Mouse (Mus musculus) neural tube, embryonic 10.5 days (tissue): ENCODE measurements at regions not wholly inside any gene's neighbourhood (a gene's known extent, or its start where the extent isn't known, plus 50 kb on each side); places are given as distances from the start of the nearest gene placed in this dataset.

Source experiments
- DNase-seq: peaks from one replicate; pipeline ENCODE4 v3.0.0-alpha.2; 2017; ENCODE audit warnings: low spot score; ENCODE audit errors: extremely low spot score

DNA sequence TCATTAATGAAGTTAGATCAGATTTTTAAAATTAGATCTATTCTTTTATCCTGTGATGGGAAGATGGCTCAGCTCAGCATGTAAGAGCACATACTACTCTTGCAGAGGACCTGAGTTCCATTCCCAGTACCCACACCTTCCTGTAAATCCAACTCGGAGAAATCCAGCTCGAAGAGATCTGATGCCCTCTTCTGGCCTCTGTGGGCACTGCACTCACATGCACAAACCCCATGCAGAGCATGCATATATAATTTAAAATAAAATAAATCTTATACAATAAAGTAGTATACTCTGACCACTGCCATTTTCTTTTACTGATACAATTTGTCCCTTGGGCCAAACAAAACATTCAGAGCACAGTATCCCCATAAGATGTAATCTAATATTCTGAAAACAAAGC, 245.2 kb downstream of the Prdm2 start:
- DNase-seq, result no peak

DNA sequence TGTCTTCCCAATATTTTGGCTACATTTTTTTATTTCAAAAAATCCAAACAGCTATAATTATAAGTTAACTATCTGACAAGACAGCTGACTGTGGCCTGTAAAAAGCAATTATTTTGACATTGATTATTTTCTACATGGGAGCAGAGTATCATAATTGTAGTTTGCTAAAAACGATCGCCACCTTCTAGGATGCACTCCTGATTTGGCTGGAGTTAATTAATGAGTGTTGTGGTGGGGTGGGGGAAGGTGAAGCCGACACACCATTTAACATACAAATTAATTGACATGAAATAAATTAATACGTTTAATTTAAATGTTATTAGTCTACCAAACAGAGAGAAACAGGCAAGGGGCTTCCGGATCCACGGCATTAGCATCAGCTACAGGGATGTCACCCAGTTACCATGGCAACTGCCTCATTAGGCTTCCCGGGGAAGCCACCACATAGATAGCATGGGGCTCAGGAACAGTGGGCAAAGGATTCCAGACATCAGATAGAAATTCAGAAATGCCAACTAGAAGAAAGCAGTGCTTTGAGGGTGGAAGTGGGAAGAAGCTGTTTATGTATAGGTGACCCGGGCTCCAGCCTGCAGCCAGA, 255.9 kb downstream of the Prdm2 start:
- no peak for DNase-seq

- DNase-seq, result no peak
Measured at GRCm38 (mm10) chr4:142956376-142956775, 256.4 kb downstream of the Prdm2 start.

DNA sequence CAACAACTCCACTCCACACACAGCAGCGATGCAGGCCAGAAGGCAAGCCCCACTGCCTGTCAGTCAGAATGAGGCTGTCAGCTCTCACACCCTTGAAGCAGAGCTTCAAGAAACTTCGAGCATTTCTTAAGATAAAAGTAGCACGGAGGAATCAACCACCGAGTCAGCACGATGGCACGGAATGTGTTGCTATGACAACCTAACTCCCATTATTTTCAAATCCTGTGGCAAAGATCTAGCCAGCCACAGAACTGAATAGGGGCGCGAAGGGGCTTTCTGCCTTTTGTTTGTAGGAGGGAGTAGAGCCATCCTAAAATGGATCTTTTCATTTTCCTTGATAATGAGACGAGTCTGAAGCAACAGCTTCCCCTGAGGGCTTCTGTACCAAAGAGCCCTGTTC, 259.1 kb downstream of the Prdm2 start:
- no peak for DNase-seq

DNA sequence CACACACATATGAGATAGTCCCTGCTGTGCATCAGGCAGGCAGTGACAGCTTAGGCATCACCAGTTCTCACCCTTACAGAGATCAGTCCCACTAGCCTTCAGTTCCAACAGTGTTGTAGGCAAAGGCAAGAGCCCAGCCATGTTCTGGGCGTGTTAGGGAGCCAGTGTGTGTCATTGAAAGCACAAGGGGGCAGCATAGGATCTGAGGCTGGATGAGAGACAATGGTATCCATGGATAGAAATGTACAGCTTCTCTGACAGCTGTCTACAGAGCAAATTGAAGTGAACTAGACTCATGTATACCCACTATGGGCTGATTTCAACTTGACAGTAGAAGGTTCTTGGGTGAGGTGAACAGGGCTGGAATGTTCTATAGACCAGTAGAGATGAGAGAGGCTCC, 259.9 kb downstream of the Prdm2 start:
- no peak for DNase-seq

DNA sequence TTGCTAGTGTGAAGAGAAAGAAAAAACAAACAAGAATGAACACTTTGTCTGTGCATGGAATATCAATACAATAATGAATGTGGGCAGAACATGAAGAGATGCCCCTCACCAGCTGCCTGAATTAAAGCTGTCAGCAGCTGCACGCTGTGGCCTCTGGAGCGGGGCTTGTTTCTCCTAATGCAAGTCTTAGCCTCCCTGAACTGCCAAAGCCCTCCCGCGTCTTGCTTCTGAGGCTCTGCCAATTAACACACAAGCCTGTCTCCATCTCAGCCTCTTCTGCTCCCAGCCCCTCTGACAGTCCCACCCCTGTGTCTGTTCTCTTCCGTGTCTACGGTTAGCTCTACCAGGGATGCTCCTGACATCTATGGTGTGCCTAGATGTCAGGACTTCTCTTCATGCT, 265.1 kb downstream of the Prdm2 start:
- DNase-seq, result no peak

DNA sequence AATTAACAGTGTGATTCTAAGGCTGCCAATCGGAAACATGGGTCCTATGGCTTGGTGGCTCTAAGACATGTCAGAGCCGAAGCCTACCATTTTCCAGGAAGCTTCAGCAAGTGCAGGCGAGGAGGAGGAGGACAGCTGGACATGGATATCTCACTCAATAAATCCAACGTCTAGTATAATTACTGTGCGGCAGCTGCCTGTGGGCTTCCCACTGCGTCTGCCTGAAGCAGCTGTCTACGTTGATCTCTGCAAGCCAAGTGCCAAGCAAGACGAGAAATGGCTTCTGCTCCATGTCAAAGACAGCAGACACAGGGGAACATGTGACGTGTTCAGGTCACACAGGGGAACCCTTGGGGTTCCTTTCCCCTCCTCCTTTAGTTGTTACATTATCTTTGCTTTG, 279.2 kb downstream of the Prdm2 start:
- DNase-seq, result no peak

DNA sequence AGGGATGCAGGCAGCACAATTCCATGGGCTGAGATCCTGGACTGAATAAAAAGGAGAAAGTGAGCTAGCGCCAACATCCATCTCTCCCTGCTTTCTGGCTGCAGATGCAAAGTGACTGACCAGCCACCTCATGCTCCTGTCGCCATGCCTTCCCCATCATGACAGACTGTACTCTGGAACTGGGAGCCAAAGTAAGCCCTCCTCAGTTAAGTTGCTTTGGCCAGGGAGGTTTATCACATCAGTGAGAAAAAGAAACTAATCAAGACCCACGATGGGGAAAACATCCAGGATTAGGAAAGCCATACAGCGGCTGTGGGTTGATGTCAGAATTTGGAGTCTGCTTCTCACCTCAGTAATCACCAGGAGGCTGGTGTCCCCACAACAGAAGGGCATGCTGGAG, 283.6 kb downstream of the Prdm2 start:
- DNase-seq, result no peak

DNA sequence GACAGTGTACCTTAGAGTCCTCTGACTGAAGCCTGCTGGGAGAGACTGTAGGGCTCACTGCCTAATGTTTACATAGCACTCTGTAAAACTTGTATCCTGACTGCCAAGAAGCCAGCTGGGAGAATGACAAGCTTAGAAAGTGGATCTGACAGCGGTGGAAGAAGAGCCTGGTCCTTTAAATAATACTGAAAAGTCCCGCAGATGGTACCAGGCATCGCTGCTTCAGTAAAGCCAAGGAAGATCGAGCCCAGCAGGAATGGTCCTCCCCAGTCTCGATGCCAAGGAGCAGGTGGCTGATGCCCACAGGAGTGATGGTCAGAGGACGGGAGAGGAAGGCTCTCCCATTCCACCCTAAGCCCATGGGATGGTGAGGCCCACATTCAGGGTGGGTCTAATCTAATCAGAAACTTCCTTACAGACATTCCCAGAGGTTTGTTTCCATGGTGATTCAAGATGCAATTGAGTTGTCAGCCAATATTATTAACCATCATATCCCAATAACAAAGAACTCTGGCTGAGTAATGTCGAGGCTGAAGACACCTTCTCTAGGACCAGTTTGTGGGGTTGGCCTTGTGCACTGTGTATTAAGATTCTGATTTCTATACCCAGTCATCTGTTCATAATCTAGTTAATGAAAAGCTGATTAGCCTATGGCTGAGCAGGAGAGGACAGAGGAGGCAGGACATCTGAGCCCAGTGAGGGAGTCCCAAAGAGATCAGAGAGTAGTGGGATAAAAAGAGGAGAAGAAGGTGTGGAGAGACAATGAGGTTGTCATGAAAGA, 285.3 kb downstream of the Prdm2 start:
- DNase-seq, result no peak

GRCm38 (mm10) chr4:142925111-142925510, 287.7 kb downstream of the Prdm2 start:
- DNase-seq, result no peak

DNA sequence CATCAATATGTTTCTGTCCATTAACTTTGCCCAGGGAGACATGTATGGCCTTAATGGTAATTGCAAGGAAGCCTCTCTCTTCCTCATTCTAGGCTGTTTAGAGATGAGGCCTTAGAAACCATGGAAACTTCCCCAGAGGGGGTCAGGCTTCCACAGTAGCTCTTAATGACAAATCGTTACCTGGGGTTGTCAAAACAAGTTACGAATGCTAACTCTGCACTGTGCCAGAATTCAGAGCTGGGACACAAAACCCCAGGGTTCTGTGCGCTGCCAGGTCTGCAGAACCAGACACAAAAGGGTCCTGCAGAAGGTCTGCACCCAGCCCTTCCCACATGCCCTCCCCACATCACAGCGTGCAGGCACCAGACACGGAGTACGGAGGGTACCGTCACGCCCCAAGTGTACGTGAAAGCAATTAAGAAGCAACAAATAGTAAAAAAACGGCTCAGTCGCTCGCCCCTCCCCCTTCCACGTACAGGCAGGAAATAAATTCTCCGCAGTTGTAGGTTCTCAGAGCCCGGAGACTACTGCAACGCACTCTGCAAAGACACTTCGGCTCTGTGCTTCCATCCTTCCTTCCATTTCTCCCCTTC, 303.3 kb downstream of the Prdm2 start:
- DNase-seq, result peak; percentile 36

GRCm38 (mm10) chr4:142908782-142909181, 304.0 kb downstream of the Prdm2 start:
- DNase-seq, result no peak

GRCm38 (mm10) chr4:142903356-142904032, 309.3 kb downstream of the Prdm2 start:
- no peak for DNase-seq

DNA sequence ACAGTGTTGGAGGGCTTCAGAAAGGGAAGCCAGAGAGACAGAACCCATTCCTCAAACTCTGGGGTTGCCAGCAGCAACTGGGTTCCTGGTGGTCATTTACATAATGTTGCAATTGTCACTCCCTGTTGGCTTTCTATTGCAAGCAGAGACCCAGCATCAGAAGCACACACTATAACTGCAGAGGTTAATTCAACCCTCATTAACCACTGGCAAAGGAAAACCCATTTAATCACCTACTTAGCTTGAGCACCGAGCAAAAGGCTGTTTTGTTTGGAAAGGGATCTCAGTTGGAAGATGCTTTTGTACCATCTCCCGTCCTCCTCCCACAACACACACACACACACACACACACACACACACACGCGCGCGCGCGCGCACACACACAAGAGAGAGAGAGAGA, 312.0 kb downstream of the Prdm2 start:
- DNase-seq, result no peak

DNA sequence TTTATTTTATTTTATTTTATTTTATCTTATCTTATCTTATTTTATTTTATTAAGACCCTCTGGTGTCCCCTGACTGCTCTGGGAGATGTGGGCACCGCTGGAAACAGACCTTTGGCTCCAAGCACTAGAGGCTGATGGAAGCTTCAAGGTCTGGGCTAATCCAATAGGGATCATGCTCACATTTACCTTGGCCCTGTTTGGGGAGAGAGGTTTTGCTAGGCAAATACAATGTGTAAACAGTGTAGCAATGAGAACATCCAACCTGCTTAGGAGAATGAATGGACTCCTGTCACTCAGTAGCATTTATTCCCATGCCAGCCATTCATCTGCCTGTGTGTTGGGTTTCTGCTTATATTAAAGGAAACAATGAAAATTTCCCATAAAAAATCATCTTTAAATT, 313.8 kb downstream of the Prdm2 start:
- DNase-seq, result no peak

DNA sequence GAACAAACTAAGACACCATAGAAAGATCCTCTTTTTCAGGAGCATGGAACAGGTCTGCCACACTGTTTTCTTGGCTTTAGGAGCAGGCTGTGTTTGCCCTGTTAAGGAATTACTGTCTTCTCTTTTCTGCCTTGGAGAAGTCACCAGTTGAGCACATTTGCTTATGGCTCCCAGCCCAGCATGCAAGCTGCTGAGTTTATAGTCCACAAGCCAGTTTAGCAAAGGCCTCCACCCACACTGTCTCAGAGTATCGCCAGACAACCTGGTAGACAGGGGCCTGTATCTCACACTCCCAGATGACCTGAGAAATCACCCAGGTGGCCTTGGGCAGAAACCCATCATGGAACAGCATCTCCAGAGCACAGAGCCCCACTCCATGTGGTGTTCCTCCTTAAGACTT, 322.1 kb downstream of the Prdm2 start:
- DNase-seq, result no peak

GRCm38 (mm10) chr4:142888891-142889290, 323.9 kb downstream of the Prdm2 start:
- no peak for DNase-seq

- DNase-seq, result no peak
Measured at GRCm38 (mm10) chr4:142887876-142888275, 324.9 kb downstream of the Prdm2 start.

- DNase-seq, result peak; percentile 84
Measured at GRCm38 (mm10) chr4:142880323-142880759, 332.5 kb downstream of the Prdm2 start.

- no peak for DNase-seq
Measured at GRCm38 (mm10) chr4:142876151-142876550, 336.6 kb downstream of the Prdm2 start.

DNA sequence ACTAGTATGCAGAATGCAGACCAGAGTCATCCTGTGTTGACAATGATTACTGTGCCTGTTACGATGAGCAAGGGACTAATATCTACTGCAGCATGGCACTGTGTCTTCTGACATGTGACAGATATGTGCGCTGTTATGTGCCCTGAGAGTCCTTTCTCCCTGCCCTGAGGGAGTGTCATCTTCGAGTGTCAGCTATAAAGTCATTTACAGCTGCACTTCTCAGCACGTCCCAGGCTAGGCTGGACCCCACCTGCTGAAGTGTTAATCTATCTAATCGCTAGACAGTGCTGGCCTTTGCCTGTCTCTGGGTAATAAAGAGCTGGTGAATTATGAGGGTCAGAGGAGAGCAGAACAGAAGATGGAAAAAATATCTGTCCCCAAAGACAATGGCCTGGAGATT, 337.7 kb downstream of the Prdm2 start:
- no peak for DNase-seq

DNA sequence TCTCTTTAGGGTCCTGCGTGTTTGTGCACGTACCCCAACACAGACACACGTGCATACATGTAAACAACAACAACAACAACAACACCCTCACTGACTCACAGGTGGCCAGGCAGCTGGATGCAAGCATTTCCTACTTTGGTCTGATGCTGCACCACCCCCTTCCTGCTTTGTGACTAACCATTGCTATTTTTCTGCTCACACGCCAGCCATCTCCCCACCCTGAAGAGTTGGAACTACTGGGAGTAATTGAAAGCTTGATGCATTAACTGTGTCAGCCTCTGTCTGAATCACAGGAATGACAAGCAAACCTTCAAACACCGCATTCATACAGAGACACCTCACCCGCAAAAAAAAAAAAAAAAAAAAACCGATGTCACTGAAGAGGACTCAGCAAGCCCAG, 346.5 kb downstream of the Prdm2 start:
- no peak for DNase-seq
